Mouse (Mus musculus): ENCODE results near the gene Btbd6.

The Btbd6 gene

GRCm38 (mm10) chr12:112976371-112977073 is at the start of gene Btbd6:
Btbd6 (plus strand) TSS chr12:112976482.
- DNase-seq (ENCODE audit: low read depth, low spot score): no peak

GRCm38 (mm10) chr12:112927265-112927664 is 49.0 kb upstream of the Btbd6 start:
- DNase-seq (ENCODE audit: low read depth, low spot score): no peak

GRCm38 (mm10) chr12:112928401-112929241 is 47.7 kb upstream of the Btbd6 start:
- no peak for DNase-seq (ENCODE audit: low read depth, low spot score)

GRCm38 (mm10) chr12:112929562-112930352 is 46.5 kb upstream of the Btbd6 start, which contains the start of gene Jag2:
Jag2 (minus strand) TSS chr12:112929776.
- DNase-seq (ENCODE audit: low read depth, low spot score): no peak

- DNase-seq (ENCODE audit: low read depth, low spot score): no peak
These were observed 43.6 kb upstream of the Btbd6 start for GRCm38 (mm10) chr12:112932647-112933046.

GRCm38 (mm10) chr12:112937906-112938305 is 38.4 kb upstream of the Btbd6 start:
- peak; percentile 79 for DNase-seq (ENCODE audit: low read depth, low spot score)

GRCm38 (mm10) chr12:112938366-112938765 is 37.9 kb upstream of the Btbd6 start:
- DNase-seq (ENCODE audit: low read depth, low spot score): no peak

- peak; percentile 68 for DNase-seq (ENCODE audit: low read depth, low spot score)
These were observed 37.3 kb upstream of the Btbd6 start for GRCm38 (mm10) chr12:112938873-112939565.

- no peak for DNase-seq (ENCODE audit: low read depth, low spot score)
These were observed 36.0 kb upstream of the Btbd6 start for GRCm38 (mm10) chr12:112940238-112940637.

- no peak for DNase-seq (ENCODE audit: low read depth, low spot score)
These were observed 35.6 kb upstream of the Btbd6 start for GRCm38 (mm10) chr12:112940710-112941109.

- no peak for DNase-seq (ENCODE audit: low read depth, low spot score)
These were observed 35.0 kb upstream of the Btbd6 start for GRCm38 (mm10) chr12:112941156-112941775.

GRCm38 (mm10) chr12:112941776-112942713 is 34.2 kb upstream of the Btbd6 start, which contains the start of gene Nudt14:
Nudt14 (minus strand) TSS chr12:112942124.
- peak; percentile 78 for DNase-seq (ENCODE audit: low read depth, low spot score)

- DNase-seq (ENCODE audit: low read depth, low spot score): no peak
These were observed 32.6 kb upstream of the Btbd6 start for GRCm38 (mm10) chr12:112943669-112944068.

- peak; percentile 38 for DNase-seq (ENCODE audit: low read depth, low spot score)
These were observed 29.0 kb upstream of the Btbd6 start for GRCm38 (mm10) chr12:112947307-112947706.

GRCm38 (mm10) chr12:112950040-112950760 is 26.1 kb upstream of the Btbd6 start:
- peak; percentile 87 for DNase-seq (ENCODE audit: low read depth, low spot score)

- no peak for DNase-seq (ENCODE audit: low read depth, low spot score)
These were observed 25.5 kb upstream of the Btbd6 start for GRCm38 (mm10) chr12:112950761-112951129.

GRCm38 (mm10) chr12:112951150-112951842 is 25.0 kb upstream of the Btbd6 start:
- no peak for DNase-seq (ENCODE audit: low read depth, low spot score)

GRCm38 (mm10) chr12:112952433-112952832 is 23.8 kb upstream of the Btbd6 start:
- peak; percentile 66 for DNase-seq (ENCODE audit: low read depth, low spot score)
